Mouse (Mus musculus) forebrain, embryonic 15.5 days (tissue): ENCODE data around the gene Ptprd. TPM values are rescaled to one million over a fixed set of nuclear protein-coding genes. Genes with fewer than 3 reads are reported as not detected.

Experiments used
- ATAC-seq: fragments of 200-750 bp; cut with Nextera tagmentation; replicated peaks from 2 replicates; pipeline ENCODE4 v1.8.0; 2017; ENCODE audit warnings: mild to moderate bottlenecking, moderate TSS enrichment, moderate library complexity
- H3K27ac ChIP-seq: fragments of 300-500 bp; sonication (generic); replicated peaks from 2 replicates; pipeline ENCODE4 v1.5.1; 2015; ENCODE audit warnings: mild to moderate bottlenecking, inconsistent platforms
- H3K27me3 ChIP-seq: fragments of 300-500 bp; sonication (generic); 2 replicates; pipeline ENCODE4 v1.6.1; 2015; ENCODE audit warnings: inconsistent platforms
- H3K36me3 ChIP-seq: fragments of 300-500 bp; sonication (generic); 2 replicates; pipeline ENCODE4 v1.6.1; 2015; ENCODE audit warnings: mild to moderate bottlenecking, inconsistent platforms
- H3K4me1 ChIP-seq: fragments of 300-500 bp; sonication (generic); 2 replicates; pipeline ENCODE4 v1.6.1; 2015; ENCODE audit warnings: inconsistent platforms
- H3K4me2 ChIP-seq: fragments of 300-500 bp; sonication (generic); replicated peaks from 2 replicates; pipeline ENCODE4 v1.6.1; 2015; ENCODE audit warnings: mild to moderate bottlenecking, inconsistent platforms
- H3K4me3 ChIP-seq: fragments of 300-500 bp; sonication (generic); 2 replicates; pipeline ENCODE4 v1.5.1; 2015; ENCODE audit warnings: mild to moderate bottlenecking, inconsistent platforms
- H3K9ac ChIP-seq: fragments of 300-500 bp; sonication (generic); replicated peaks from 2 replicates; pipeline ENCODE4 v1.6.1; 2015; ENCODE audit warnings: mild to moderate bottlenecking, inconsistent platforms
- H3K9me3 ChIP-seq: fragments of 300-500 bp; sonication (generic); 2 replicates; pipeline ENCODE4 v1.6.1; 2016; ENCODE audit warnings: inconsistent platforms
- WGBS: fragments of 180-500 bp; shearing (Covaris S2); methylation state at CpG from one replicate; pipeline ENCODE4 v1.1.7; 2015; ENCODE audit warnings: mixed read lengths; 5-methylcytosine and 5-hydroxymethylcytosine counted together
- polyA plus RNA-seq: library from polyadenylated mRNA; unstranded; fragments of >200 nt; fragmentation: Nextera tagmentation; extraction: Ambion mirVana; gene quantifications from 2 replicates; pipeline ENCODE4 v1.2.1, GENCODE M21; 2015

Gene Ptprd
- polyA plus RNA-seq, 1 experiment from 2014 or later: 124 TPM

DNA sequence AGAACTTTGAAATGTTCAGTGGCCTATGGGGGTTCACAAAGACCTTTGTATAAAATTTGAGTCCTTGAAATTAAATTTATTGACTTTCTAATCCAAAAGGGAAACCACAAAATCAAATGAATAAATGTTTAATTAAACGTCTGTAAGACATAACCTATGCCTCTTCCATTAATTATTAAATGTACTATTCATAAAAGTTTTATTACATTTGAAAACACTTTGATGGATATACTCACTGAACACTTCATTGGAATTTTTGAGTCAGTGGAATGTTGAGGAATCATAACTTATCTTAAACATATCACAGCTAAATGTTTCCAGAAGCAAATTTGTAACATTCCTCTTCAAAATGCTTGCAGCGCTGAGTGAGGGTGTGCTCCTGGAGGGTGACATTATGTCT is 1551.6 kb downstream of the Ptprd start:
- WGBS: 94% methylated on average over 2 of the region's 2 CpGs

DNA sequence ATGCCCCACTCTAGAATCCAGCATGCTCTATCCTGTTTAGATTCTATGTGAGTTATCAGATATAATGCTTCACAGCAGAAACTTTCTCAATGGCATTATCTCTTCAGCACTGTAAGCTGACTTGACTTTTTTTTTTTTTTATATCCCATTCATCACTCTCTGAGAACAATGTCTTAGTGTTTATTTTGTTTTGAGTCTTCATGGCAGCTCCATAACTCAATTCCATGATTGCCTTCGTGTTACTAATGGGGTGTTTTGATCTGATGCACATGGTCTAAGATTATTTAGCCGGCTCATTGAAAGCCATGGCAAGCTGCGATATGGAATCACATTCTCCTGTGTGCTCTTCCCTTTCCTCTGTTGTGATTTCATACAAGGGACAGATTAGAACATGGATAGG is 1555.0 kb downstream of the Ptprd start:
- H3K9ac ChIP-seq: no peak overlapping the region
- H3K9me3 ChIP-seq: no peaks in the 10 kb centered on the region
- no peak overlapping the region for H3K4me3 ChIP-seq
- no peaks in the 10 kb centered on the region for H3K36me3 ChIP-seq
- WGBS: 79% methylated on average over 3 of the region's 3 CpGs
- no peak for ATAC-seq
- H3K4me1 ChIP-seq: no peaks in the 10 kb centered on the region
- H3K4me2 ChIP-seq: no peak overlapping the region
- H3K27me3 ChIP-seq: no peaks in the 10 kb centered on the region
- no peak overlapping the region for H3K27ac ChIP-seq

More for the DNA sequence above, 1551.6 kb downstream of the Ptprd start:
- Histone ChIP-seq H3K9ac (no peak overlapping the region), H3K36me3 (no peaks in the 10 kb centered on the region), H3K4me2 (no peak overlapping the region), H3K9me3 (no peaks in the 10 kb centered on the region), H3K27me3 (no peaks in the 10 kb centered on the region), H3K27ac (no peak overlapping the region), H3K4me1 (no peaks in the 10 kb centered on the region), H3K4me3 (no peak overlapping the region)
- ATAC-seq: no peak

DNA sequence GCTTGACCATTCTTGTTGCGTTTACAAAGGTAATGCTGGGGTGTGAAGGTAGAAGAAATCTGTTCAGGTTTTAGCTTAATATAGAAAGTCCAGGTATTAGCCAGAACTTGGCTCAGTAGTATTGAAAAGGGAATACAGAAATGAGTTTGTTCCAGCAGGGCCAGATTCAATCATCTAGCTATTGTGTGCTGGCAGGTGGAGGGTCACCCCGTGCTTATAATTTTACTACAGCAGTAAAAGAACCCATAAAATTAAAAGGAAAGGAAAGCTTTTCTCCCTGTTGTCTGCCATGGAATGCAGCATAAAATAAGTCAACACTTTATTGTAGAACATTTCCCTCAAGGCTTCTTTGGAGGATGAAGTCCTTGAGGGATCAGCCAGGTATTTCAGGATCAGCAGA is 1558.8 kb downstream of the Ptprd start:
- Histone ChIP-seq H3K36me3 (no peaks in the 10 kb centered on the region), H3K9ac (no peak overlapping the region), H3K4me1 (no peaks in the 10 kb centered on the region), H3K9me3 (no peaks in the 10 kb centered on the region), H3K4me2 (no peak overlapping the region), H3K27me3 (no peaks in the 10 kb centered on the region), H3K4me3 (no peak overlapping the region), H3K27ac (no peak overlapping the region)
- WGBS: 96% methylated on average over 2 of the region's 2 CpGs
- no peak for ATAC-seq

DNA sequence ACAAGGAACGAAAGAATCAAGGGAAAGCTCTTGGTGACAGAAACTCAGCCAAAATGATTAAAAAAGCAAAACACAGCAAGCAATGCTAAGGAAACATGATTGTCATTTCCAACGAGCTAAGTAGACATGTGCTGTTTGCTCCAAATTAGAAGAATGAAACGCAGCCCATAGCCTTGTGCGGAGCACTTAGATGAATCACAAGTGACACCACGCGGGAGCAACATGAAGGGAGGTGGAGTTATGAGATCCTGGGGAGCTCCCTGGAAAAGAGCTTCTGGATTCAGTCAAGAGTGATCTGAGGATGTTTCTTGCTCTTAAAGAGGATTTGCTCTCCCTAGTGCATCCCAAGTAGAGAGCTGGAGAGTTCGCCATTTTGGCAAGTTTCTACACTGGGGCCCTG is 1590.0 kb downstream of the Ptprd start:
- Histone ChIP-seq H3K27ac (no peak overlapping the region), H3K9ac (no peak overlapping the region), H3K4me3 (no peak overlapping the region), H3K9me3 (no peaks in the 10 kb centered on the region), H3K27me3 (no peaks in the 10 kb centered on the region), H3K4me2 (no peak overlapping the region), H3K36me3 (no peaks in the 10 kb centered on the region), H3K4me1 (no peaks in the 10 kb centered on the region)
- 71% methylated on average over 7 of the region's 7 CpGs for WGBS
- no peak for ATAC-seq

DNA sequence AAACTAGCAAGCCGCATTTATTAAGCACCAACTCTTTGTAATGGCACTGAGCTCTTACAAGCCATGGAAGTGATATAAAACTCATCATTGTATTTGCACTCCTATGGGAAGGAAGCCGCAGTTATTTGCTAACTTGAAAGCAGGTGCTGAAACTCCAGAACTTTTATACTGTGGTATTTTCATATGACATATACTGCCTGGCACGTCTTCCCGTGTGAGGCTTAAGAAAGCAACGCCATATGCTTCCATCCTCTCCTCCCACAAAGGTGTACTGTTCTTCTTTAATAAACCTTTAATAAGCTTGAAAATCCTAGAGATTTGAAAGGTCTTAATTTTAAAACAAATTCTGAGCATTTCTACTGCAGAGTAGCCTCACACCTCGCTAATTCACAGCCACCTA is 1595.1 kb downstream of the Ptprd start:
- Histone ChIP-seq H3K9ac (no peak overlapping the region), H3K27me3 (no peaks in the 10 kb centered on the region), H3K9me3 (no peaks in the 10 kb centered on the region), H3K4me3 (no peak overlapping the region), H3K4me1 (no peaks in the 10 kb centered on the region), H3K27ac (no peak overlapping the region), H3K4me2 (no peak overlapping the region), H3K36me3 (no peaks in the 10 kb centered on the region)
- WGBS: 81% methylated on average over 6 of the region's 6 CpGs
- no peak for ATAC-seq

DNA sequence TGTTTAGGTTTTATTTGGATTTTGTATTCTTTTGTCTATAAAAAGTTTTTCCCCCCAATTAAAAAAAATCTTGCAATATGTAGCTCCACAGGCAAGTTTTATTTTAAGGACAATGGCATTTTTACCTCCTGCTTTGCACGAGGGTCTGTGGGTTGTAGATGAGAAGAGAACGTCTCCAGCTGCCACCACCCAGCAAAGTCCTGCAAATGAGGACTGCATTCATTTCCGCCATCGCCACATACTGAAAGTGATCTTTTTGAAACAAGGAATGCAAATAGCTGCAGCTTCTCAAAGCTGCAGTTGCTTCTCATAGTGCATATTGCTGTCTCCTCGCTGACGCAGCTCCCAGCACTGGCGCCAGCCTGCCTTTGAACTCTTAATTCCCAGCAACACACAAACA is 1603.5 kb downstream of the Ptprd start:
- Histone ChIP-seq H3K36me3 (no peaks in the 10 kb centered on the region), H3K9ac (no peak overlapping the region), H3K9me3 (no peaks in the 10 kb centered on the region), H3K4me2 (no peak overlapping the region), H3K4me3 (no peak overlapping the region), H3K27me3 (no peaks in the 10 kb centered on the region), H3K4me1 (no peaks in the 10 kb centered on the region), H3K27ac (no peak overlapping the region)
- 36% methylated on average over 7 of the region's 7 CpGs for WGBS
- no peak for ATAC-seq

DNA sequence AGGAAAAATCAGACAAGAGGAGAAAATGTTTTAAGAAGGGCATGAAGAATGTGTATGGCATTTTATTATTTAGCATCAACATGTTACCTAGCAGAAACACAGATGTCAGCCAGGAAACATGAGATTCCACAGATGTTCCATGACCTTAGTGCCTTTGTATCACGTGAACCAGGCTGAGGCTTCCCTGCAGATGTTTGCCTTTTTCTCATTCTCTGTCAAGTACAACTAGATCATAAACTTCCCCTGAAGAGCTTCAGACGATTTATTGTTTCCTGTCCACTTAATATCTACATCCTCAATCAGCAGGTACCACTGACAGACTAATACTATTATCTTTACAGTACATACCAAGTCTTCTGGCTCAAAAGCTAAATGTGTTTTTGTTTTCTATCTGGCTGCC is 1605.0 kb downstream of the Ptprd start:
- Histone ChIP-seq H3K36me3 (no peaks in the 10 kb centered on the region), H3K27ac (no peak overlapping the region), H3K4me1 (no peaks in the 10 kb centered on the region), H3K4me2 (no peak overlapping the region), H3K4me3 (no peak overlapping the region), H3K27me3 (no peaks in the 10 kb centered on the region), H3K9ac (no peak overlapping the region), H3K9me3 (no peaks in the 10 kb centered on the region)
- 78% methylated on average over 2 of the region's 2 CpGs for WGBS
- no peak for ATAC-seq

DNA sequence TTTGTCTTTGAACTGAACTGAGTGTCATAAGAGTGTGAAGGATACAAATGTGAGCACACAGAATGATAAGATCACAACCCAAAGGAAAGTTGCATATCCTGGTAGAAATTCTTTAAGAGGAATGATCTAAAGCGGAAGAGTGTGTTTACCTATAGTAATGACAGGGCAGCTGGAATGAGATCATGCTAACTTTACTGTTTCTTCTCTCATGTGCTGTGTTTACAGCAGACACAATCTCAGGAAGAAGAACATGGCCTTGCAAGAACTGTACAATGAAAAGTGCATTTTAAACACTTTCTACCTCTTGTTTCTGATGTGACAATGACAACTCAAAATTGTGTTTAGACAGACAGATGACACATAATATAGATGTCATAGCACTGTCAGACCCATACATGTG is 1621.0 kb downstream of the Ptprd start:
- no peak overlapping the region for H3K27ac ChIP-seq
- no peak overlapping the region for H3K4me2 ChIP-seq
- H3K9me3 ChIP-seq: no peaks in the 10 kb centered on the region
- H3K4me3 ChIP-seq: no peak overlapping the region
- no peaks in the 10 kb centered on the region for H3K4me1 ChIP-seq
- ATAC-seq: no peak
- WGBS: 95% methylated on average over 1 of the region's 1 CpGs
- H3K9ac ChIP-seq: no peak overlapping the region
- no peaks in the 10 kb centered on the region for H3K36me3 ChIP-seq
- no peaks in the 10 kb centered on the region for H3K27me3 ChIP-seq

DNA sequence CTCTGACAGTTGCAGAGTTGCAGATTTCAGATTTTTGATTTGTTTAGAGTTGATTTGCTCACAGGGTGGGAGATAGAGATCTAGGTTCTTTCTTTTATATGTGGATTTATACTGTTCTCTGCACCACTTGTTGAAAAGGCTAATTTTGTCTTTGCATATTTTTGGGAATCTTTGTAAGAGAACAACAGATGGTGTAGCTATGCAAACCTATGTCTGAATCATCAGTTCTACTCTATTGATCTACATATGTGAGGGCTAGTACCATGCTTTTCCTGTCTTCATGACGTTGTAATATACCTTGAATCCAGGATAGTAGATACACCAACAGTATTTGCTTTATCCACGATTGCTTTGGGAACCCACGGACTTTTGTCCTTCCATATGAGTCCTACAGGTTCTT is 1628.7 kb downstream of the Ptprd start:
- 86% methylated on average over 3 of the region's 3 CpGs for WGBS
- ATAC-seq: no peak
- Histone ChIP-seq H3K9ac (no peak overlapping the region), H3K27me3 (no peaks in the 10 kb centered on the region), H3K9me3 (no peaks in the 10 kb centered on the region), H3K4me1 (no peaks in the 10 kb centered on the region), H3K4me2 (no peak overlapping the region), H3K36me3 (no peaks in the 10 kb centered on the region), H3K27ac (no peak overlapping the region), H3K4me3 (no peak overlapping the region)

DNA sequence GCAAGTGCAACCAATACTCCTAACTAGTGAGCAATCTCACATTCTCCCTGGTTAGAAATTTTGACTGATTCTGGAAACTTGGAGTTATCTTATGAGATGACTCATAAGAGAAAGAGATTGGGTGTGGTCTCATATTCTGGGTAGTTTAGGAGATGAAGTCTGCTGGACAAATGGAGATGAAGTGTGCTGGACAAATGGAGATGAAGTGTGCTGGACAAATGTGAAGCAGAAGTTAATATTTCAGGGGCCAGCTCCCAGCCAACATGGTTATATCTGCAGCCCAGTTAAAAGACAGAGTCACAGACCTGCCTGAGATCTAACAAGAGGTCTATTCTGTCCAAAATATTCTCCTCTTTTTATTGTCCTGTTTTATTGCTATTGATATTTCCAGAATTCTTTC is 1645.8 kb downstream of the Ptprd start:
- H3K9ac ChIP-seq: no peak overlapping the region
- no peak for ATAC-seq
- H3K27ac ChIP-seq: no peak overlapping the region
- no peaks in the 10 kb centered on the region for H3K27me3 ChIP-seq
- no peaks in the 10 kb centered on the region for H3K4me1 ChIP-seq
- no peak overlapping the region for H3K4me3 ChIP-seq
- H3K36me3 ChIP-seq: no peaks in the 10 kb centered on the region
- H3K4me2 ChIP-seq: no peak overlapping the region
- H3K9me3 ChIP-seq: no peaks in the 10 kb centered on the region

DNA sequence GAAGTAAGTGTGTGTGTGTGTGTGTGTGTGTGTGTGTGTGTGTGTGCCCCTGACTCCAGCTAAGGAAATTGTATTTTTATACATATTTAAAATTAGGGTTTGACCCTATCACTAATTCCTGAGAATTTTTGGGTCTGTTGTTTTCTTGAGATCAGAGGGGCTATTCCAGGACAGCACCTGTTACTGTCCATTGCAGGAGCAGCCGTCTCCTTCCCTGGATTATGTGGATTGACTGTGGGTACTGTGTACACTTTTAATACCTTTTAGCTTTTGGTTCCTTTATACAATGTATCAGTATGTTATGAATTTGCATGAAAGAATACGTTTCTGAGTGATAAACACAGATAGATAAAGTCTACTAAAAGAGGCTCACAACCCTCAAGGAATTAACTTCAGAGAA is 1670.0 kb downstream of the Ptprd start:
- Histone ChIP-seq H3K9ac (no peak overlapping the region), H3K9me3 (no peaks in the 10 kb centered on the region), H3K4me3 (no peak overlapping the region), H3K27ac (no peak overlapping the region), H3K4me1 (no peaks in the 10 kb centered on the region), H3K27me3 (no peaks in the 10 kb centered on the region), H3K36me3 (no peaks in the 10 kb centered on the region), H3K4me2 (no peak overlapping the region)
- 74% methylated on average over 2 of the region's 2 CpGs for WGBS
- no peak for ATAC-seq

DNA sequence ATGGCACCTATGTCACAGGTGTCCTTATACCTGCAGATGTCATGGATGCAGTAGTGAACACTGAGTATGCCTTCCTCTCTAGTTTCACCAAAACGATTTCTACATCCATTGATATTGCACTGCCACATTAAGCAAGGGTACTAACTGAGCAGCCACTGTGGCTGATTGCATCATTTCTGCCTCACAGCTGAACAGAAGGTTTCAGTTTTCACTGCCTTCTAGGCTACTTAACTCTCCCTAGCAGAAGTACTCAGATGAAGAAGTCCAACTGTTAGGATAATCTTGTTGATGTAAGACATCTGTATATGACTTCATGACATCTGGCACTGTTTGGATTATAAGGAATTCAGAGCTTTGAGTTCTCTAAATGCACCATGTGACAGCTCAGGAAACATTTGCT is 1678.8 kb downstream of the Ptprd start:
- Histone ChIP-seq H3K27me3 (no peaks in the 10 kb centered on the region), H3K36me3 (no peaks in the 10 kb centered on the region), H3K4me1 (no peaks in the 10 kb centered on the region), H3K9ac (no peak overlapping the region), H3K4me3 (no peak overlapping the region), H3K4me2 (no peak overlapping the region), H3K9me3 (0 out of 2 replicates have a peak, but pooled peaks cover 4% of the 10 kb centered on the region), H3K27ac (no peak overlapping the region)
- ATAC-seq: no peak
- WGBS: 79% methylated on average over 1 of the region's 1 CpGs

DNA sequence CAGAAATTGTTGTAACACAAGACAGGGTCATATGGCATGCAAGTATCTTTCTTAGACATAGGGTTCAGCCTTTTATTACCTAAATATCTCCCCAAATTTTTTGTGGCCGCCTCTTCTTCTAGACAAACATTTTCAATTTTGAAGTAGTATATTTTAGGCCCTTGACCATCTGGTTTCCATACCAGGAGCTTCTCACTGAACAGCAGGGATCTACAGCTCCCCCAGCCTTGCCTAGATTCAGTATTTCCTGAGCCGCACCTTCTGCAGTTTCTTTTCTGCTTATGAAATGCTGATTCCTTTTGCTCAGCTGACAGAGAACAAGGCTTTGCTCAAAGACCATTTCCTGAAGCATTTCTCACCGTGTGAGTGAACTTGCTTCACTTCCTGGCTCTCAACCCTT is 1686.5 kb downstream of the Ptprd start:
- 87% methylated on average over 3 of the region's 3 CpGs for WGBS
- H3K9ac ChIP-seq: no peak overlapping the region
- no peaks in the 10 kb centered on the region for H3K36me3 ChIP-seq
- H3K27ac ChIP-seq: no peak overlapping the region
- H3K4me3 ChIP-seq: no peak overlapping the region
- 0 out of 2 replicates have a peak, but pooled peaks cover 4% of the 10 kb centered on the region for H3K9me3 ChIP-seq
- ATAC-seq: no peak
- no peaks in the 10 kb centered on the region for H3K27me3 ChIP-seq
- H3K4me1 ChIP-seq: no peaks in the 10 kb centered on the region
- no peak overlapping the region for H3K4me2 ChIP-seq

DNA sequence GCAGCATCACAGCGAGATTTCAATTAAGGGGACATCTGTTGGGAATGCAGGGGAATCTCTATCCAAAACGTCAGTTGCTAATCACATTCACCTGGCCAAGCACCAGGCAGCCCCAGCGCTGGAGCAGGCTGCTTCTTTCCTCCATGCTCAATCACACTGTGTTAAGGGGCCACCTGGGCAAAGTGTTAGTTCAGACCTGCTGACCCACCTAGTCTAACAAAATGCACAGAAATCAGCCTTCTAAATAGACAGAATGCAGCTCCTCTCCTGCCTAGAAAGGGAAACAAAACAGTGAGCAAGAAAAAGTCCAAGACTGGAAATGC is 1708.5 kb downstream of the Ptprd start:
- H3K27me3 ChIP-seq: no peaks in the 10 kb centered on the region
- 20% methylated on average over 3 of the region's 3 CpGs for WGBS
- no peaks in the 10 kb centered on the region for H3K4me1 ChIP-seq
- H3K4me3 ChIP-seq: no peak overlapping the region
- no peak overlapping the region for H3K9ac ChIP-seq
- ATAC-seq: no peak
- H3K4me2 ChIP-seq: no peak overlapping the region
- H3K9me3 ChIP-seq: no peaks in the 10 kb centered on the region
- no peak overlapping the region for H3K27ac ChIP-seq
- no peaks in the 10 kb centered on the region for H3K36me3 ChIP-seq
